Mouse (Mus musculus) testis, adult 2 months (tissue): ENCODE data around the gene Emsy. TPM values are rescaled to one million over a fixed set of nuclear protein-coding genes. Genes with fewer than 3 reads are reported as not detected.

Source experiments
- H3K27ac ChIP-seq: fragments of 200-500 bp; 2 replicates; pipeline ENCODE4 v1.5.1; 2012; ENCODE audit warnings: low read depth, low read length; ENCODE audit not compliant: control insufficient read depth, insufficient read depth
- H3K27me3 ChIP-seq: fragments of 200-500 bp; 2 replicates; pipeline ENCODE4 v1.6.1; 2012; ENCODE audit warnings: mild to moderate bottlenecking, low read length, moderate library complexity; ENCODE audit not compliant: control insufficient read depth, insufficient read depth
- H3K36me3 ChIP-seq: fragments of 200-500 bp; 2 replicates; pipeline ENCODE4 v1.6.1; 2012; ENCODE audit warnings: mild to moderate bottlenecking, low read length; ENCODE audit not compliant: control insufficient read depth, insufficient read depth
- H3K4me1 ChIP-seq: fragments of 200-500 bp; 2 replicates; pipeline ENCODE4 v1.6.1; 2012; ENCODE audit warnings: low read length; ENCODE audit not compliant: control insufficient read depth, insufficient read depth
- H3K4me3 ChIP-seq: fragments of 200-500 bp; 2 replicates; pipeline ENCODE4 v1.5.1; 2012; ENCODE audit warnings: low read depth, mild to moderate bottlenecking, low read length, moderate library complexity, mixed read lengths; ENCODE audit not compliant: control insufficient read depth
- CTCF ChIP-seq: fragments of 200-500 bp; IDR thresholded peaks from 2 replicates; pipeline ENCODE4 v1.5.1; 2012; ENCODE audit warnings: low read depth, mild to moderate bottlenecking, inconsistent platforms, low read length, moderate library complexity; ENCODE audit not compliant: control insufficient read depth, insufficient read depth, insufficient replicate concordance
- POLR2A ChIP-seq: fragments of 200-500 bp; IDR thresholded peaks from 2 replicates; pipeline ENCODE4 v1.6.1; 2012; ENCODE audit warnings: low read depth, mild to moderate bottlenecking, inconsistent platforms, low read length, moderate library complexity; ENCODE audit not compliant: control insufficient read depth
- polyA plus RNA-seq: library from polyadenylated mRNA; depleted of rRNA; stranded (reverse); fragments of >200 nt; gene quantifications from 2 replicates; pipeline ENCODE4 v1.2.3, GENCODE M21; 2012

The Emsy gene
- polyA plus RNA-seq, 1 experiment, result 19.3 TPM

DNA sequence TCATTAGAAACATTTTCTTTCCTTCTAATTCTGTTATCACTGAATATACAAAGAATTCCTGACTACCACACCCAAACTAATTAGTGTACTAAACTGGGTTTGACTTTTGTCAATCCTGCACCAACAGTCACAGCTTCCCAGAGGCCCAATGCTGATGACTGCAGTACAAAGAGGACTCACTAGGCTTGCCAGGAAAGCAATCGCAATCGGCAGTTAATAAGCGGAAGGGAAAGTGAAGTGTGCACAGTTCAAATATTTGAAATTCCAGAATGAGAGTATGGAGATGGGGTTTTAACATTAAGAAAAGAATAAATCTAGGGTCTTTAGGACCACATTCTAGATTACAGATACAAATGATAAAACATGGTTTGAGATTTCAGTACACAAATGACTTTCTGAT is 23.6 kb downstream of the Emsy start:
- Histone ChIP-seq H3K27me3 (no peaks in the 10 kb centered on the region), H3K27ac (no peak overlapping the region), H3K4me1 (no peaks in the 10 kb centered on the region), H3K4me3 (no peak overlapping the region), H3K36me3 (no peaks in the 10 kb centered on the region; the same call in 1 of the 2 replicates)
- TF ChIP-seq POLR2A (no peak), CTCF (no peak)

DNA sequence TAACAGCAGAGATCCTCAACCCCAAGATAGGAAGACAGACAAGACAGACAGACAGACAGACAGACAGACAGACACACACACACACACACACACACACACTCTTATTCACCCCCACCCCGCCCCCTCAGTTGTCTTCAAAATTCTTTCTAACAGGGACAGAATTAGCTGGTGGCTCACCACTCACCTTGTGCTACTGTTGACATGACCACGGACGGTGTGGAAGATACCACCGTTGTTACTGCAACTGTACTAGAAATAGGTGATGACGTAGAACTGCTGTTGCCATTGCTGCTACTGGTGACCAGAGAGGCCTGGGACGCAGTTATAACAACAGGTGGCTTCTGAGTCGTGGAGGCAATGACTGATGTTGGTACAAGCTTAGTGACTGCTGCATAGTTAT is 26.6 kb downstream of the Emsy start:
- H3K4me1 ChIP-seq, result no peaks in the 10 kb centered on the region
- H3K4me3 ChIP-seq, result no peak overlapping the region
- peaks cover 1% of the 10 kb centered on the region; the same call in 1 of the 2 replicates for H3K36me3 ChIP-seq
- no peaks in the 10 kb centered on the region for H3K27me3 ChIP-seq
- TF ChIP-seq POLR2A, result no peak
- TF ChIP-seq CTCF, result no peak
- H3K27ac ChIP-seq, result no peak overlapping the region

DNA sequence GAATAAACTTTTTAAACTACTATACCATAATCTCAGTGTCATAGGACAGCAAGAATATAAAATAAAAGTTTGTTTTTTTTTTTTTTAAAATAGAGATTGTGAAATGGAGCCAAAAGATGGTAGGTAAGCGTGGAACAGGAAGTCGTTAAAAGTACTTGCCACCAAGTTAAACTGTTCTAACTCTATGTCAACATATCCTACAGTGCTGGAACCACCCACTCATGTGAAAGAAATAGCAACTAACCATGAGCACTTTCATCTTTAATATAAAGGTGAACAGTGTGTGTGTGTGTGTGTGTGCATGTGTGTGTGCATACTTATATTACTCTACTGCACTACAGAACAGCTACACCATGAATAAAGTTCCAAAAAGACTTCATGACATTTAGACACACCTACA is 38.8 kb downstream of the Emsy start:
- H3K36me3 ChIP-seq, result peaks cover 1% of the 10 kb centered on the region; the same call in 1 of the 2 replicates
- no peak overlapping the region for H3K27ac ChIP-seq
- TF ChIP-seq POLR2A (no peak), CTCF (no peak)
- no peaks in the 10 kb centered on the region for H3K27me3 ChIP-seq
- H3K4me3 ChIP-seq, result no peak overlapping the region
- no peaks in the 10 kb centered on the region for H3K4me1 ChIP-seq

DNA sequence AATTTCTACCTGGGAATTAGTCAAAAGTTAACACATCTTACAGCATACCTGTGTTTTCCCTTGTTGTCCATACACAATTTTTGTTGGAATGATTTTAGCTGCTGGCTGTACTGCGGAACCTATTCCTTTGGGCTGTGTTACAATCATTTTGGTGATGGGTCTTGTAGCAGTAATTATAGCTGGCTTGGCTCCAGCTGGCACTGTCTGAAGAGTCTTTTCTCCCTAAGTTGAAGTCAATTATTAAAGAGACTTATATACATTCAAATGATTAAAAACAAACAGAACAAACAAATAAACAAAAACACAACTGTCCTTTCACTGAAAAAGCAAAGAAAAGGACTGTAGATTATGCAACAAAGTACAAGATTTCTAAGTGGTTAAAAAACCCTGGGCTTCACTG is 43.6 kb downstream of the Emsy start:
- no peaks in the 10 kb centered on the region for H3K4me1 ChIP-seq
- H3K27me3 ChIP-seq, result no peaks in the 10 kb centered on the region
- TF ChIP-seq POLR2A (no peak), CTCF (no peak)
- H3K36me3 ChIP-seq, result no peaks in the 10 kb centered on the region
- H3K27ac ChIP-seq, result no peak overlapping the region
- no peak overlapping the region for H3K4me3 ChIP-seq

DNA sequence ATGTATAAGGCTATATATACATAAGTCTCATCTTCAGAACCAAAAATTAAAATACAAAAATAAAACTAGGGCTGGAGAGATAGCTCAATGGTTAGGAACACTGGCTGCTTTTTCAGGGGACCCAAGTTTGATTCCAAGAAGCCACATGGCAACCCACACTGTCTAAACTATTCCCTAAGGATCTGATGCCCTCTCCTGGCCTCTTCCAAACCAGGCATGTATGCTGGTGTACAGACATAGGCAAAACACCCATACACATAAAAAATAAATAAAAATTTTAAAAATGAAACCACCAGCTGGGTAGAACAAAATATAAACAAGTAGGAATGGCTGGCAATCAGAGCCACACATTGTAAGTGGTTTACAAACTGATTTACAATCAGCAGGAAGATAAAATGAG is 48.1 kb downstream of the Emsy start:
- H3K27me3 ChIP-seq, result no peaks in the 10 kb centered on the region
- no peaks in the 10 kb centered on the region; the same call in 1 of the 2 replicates for H3K36me3 ChIP-seq
- TF ChIP-seq POLR2A, result no peak
- no peak for TF ChIP-seq CTCF
- H3K27ac ChIP-seq, result no peak overlapping the region
- H3K4me1 ChIP-seq, result no peaks in the 10 kb centered on the region
- no peak overlapping the region for H3K4me3 ChIP-seq

DNA sequence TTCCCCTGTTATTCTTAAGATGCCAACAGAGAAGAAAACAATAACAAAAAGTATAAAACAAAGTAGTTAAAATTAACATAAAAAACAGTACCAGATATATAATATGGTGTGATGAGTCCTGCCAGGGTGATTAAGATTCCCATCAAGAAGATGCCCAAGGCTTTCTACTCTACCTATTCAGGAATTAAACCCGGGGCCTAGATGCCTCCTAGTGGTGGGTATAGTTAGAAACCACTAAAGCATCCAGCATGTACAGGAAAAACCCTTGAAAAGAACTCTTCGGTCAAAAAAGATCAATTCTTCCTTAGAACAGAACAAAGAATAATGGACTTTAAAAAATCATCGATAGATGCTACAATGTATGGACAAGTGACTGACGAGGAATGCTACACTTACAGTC is 49.4 kb downstream of the Emsy start:
- no peaks in the 10 kb centered on the region; the same call in 1 of the 2 replicates for H3K36me3 ChIP-seq
- H3K27ac ChIP-seq, result no peak overlapping the region

DNA sequence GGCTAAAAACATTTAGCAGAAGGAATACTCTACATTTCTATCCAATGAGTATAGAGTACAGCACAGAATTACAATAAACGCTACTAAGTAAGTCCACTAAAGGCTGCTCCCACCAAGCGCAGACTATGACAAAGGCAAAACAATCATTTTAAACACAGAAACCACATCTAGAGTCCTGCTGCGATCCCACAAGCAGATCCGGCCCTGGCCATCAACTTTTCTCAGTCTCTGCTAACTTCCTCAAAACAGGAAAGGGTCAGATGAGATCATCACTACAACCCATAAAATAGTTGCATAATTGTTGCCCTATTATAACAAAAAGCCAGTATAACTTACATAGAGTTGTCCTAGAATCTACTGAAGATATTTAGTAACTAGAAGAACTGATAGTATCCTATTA is 54.9 kb downstream of the Emsy start:
- Histone ChIP-seq H3K36me3 (no peaks in the 10 kb centered on the region; the same call in 1 of the 2 replicates), H3K4me1 (no peaks in the 10 kb centered on the region), H3K27ac (no peak overlapping the region), H3K4me3 (no peak overlapping the region), H3K27me3 (no peaks in the 10 kb centered on the region)
- TF ChIP-seq POLR2A (no peak), CTCF (no peak)

More for the DNA sequence above, 49.4 kb downstream of the Emsy start:
- Histone ChIP-seq H3K4me3 (no peak overlapping the region), H3K4me1 (no peaks in the 10 kb centered on the region), H3K27me3 (no peaks in the 10 kb centered on the region)
- no peak for TF ChIP-seq CTCF
- TF ChIP-seq POLR2A, result no peak

DNA sequence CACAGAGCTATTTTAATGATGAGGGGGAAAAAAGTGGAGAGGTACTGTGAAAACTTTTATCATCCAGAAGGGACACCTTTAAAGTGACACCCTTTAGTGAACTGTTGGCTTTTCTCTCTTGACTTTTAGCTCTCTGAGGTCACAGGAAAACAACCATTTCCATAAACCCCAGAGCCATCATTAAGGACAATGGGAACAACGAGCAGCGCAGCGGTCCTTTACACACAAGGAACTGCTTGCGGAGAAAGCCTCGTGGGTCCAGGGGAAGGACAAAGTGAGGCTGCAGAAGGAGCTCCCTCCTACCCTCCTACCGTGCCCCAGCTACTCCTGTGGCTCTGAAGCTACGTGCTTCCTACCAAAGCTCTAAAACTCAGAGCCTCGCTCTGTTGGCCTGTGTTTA is 59.2 kb downstream of the Emsy start:
- H3K36me3 ChIP-seq, result peaks cover 7% of the 10 kb centered on the region

More for the DNA sequence above, 59.2 kb downstream of the Emsy start:
- TF ChIP-seq CTCF (no peak), POLR2A (no peak)
- H3K27ac ChIP-seq, result no peak overlapping the region
- no peak overlapping the region for H3K4me3 ChIP-seq
- H3K27me3 ChIP-seq, result no peaks in the 10 kb centered on the region
- no peaks in the 10 kb centered on the region for H3K4me1 ChIP-seq
